Mouse (Mus musculus) 3T3-L1 (cell line): ENCODE data around the gene Gpkow.
"Not testable (repeated sequence)": the region's sequence is repeated elsewhere in the genome, so short reads cannot be mapped to it uniquely, and the experiment has no call there.

Source experiments
- DNase-seq: peaks from one replicate; pipeline ENCODE4 v3.0.0-alpha.2; 2015; ENCODE audit warnings: low read depth, low spot score

Gene Gpkow

DNA sequence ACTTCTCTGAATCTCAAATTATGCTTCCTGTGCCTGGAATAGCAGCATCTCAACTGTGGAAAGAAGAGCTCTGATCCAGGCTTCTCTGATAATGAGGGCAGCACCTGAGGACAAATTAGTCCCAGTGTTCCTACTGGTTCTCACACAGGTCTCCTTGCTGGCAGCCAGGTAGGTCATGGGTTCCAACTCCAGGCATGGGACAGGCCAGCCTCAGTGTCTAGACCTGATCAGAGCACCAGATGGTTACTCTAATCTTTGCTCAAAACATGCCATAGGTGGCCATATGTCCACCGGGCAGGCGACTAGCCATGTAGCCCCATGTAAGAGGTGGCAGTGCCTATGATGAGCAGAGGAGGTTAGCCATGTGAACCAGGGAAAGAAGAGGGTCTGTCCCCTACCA is 8.6 kb upstream of the Gpkow start:
- no peak for DNase-seq

DNA sequence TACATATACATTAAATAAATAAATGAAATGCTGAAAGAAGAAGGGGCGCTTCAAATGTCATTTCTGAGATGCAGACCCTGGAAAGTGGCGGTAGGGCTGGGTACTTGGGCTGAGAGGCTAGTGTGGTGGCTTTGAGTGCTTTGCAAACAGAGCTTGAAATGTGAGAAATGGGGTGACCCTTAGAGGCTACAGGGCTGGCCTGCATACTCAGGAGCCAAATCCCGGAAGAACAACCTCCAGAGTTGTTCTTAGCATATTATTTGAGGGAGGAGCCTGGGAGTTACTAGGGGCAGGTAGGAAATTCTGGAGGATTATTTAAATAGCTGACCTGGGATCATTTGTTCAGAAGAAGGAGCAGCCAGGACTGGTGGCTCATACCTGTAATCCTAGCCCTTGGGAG is 6.4 kb upstream of the Gpkow start:
- no peak for DNase-seq

DNA sequence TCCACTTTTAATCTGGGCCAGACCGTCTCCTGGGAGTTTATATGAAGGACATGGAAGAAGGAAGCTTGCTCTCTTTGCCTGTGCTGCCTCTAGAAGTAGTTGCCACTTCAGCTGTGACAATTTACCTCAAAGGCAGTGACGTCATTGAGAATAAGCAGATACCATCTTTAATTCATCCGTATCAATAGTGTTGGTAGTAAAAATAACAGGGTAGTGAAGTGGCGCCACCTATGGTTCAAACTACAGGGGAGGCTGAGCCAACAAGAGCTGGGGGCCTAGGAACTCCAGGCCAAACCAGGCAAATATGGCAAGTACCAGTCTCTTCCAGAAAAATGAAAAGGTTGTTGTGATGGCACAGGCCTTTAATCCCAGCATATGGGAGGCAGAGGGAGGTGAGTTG is 4.1 kb upstream of the Gpkow start:
- DNase-seq: peak; percentile 64

DNA sequence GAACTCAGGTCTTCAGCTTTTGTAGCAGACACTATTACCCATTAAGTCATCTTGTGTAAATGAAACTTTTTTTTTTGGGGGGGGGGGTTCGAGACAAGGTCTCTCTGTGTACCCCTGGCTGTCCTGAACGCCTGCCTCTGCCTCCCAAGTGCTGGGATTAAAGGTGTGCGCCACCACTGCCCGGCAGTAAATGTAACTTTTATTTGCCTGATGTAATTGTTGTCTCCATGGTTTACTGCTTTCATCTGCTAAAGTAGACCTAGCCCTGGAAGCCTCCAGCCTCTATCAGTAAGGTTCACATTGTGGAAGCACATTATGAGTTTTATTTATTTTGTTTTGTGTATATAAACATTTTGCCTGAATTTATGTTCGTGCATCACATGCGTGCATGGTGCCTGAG is 411 bp upstream of the Gpkow start:
- no peak for DNase-seq

DNA sequence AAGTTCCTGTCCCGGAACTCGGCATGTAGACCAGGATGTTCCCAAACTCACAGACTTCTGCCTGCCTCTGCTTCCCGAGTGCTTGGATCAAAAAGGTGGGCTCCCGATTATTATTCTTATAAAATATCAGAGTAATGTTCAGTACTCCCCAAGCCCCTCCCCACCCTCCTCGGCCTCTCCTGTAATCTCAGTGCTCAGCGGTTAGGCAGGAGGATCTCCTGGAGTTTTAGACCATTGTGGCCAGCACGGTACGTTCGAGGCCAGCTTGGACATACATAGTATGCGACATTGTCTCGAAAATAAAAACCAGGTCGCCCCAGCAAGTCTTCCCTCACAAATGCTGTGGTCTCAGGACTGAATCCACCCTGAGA is 16.8 kb downstream of the Gpkow start:
- not testable (repeated sequence) for DNase-seq

DNA sequence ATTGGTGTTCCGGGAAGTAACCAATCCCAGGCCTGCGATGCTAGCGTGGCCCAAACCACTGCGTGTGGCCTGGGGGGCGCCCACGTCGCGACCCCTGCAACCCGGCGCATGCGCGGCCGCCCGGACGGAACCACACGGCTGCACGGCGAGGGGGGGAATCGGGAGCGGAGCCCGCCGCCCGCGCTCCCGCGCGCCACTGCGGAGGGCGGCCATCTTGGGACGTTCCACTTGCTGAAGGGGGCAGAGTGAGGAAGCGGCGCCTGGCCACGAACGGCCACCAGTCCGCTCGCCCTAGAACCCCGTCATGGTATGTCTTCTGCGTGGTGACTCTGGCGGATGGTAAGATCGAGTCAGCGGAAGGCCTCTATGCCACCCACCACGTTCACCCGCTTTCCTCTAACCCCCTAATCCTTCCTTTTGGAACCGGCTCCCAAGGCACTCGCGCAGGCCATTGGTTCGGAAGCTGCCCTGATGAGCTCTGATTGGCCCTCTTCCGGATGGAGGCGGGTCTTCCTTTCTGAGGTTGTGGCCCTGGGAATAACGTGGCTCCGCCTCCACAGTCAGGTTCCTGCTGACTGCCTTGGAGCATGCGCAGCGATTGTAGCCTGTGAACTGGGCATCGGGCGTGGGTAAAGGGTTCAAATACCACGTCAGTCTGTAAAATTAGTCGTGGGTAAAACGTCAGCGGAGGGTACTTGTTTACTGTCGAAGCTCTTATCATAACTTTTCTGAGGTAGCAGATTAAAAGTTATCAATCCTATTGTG is 17.4 kb downstream of the Gpkow start, which contains the start of gene Wdr45:
Gene Wdr45 (plus strand): TSS at position 199 of the 765 bp plus-strand sequence.
- DNase-seq: peak; percentile 98

DNA sequence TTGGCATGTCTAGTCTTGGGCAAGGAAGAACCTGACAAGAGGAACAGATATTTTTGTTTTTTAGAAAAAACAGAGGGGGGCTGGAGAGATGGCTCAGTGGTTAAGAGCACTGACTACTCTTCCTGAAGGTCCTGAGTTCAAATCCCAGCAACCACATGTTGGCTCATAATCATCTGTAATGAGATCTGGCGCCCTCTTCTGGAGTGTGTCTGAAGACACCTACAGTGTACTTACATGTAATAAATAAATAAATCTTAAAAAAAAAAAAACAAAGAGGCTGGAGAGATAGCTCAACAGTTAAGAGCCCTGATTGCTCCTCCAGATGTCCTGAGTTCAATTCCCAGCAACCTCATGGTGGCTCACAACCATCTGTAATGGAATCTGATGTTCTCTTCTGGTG is 19.1 kb downstream of the Gpkow start:
- DNase-seq: peak; percentile 44

DNA sequence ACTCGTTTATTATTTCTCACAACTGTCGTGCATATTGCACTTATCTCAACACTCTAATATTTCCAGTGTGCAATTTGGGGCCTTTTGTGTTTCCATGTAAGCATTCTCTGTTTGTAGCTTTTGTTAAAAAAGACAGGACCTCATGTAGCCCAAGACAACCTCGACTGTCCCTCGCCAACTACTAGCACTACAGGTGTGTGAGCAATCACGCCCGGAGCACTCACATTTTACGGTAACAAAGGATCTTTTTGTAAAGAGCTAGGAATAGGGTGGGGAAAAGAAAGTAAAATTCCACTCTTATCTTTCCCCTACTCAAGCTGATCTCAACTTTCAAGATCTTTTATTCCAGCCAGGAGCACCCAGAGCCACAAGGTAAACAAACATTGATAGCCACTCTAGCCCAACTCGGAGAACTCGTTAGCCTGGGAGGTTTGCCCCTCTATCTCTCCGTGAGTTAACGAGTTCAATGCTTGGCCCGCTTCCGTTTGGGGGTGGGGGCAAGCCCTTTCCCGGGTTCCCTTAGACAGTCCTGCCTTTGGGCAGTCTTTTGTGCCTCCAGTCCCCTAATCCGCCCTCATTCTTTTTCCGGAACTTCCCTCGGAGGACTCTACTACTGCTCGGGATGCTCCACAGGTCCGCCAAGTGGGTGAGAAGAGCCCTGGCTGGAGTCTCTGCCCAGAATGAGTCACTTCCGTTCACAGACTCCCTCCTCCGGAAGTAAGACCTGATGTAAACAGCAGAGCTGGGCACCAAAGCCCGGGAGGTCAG is 24.8 kb downstream of the Gpkow start, which contains the start of gene Gm45208:
Gene Gm45208 (plus strand): TSS at position 732 of the 768 bp plus-strand sequence.
- DNase-seq: peak; percentile 89

DNA sequence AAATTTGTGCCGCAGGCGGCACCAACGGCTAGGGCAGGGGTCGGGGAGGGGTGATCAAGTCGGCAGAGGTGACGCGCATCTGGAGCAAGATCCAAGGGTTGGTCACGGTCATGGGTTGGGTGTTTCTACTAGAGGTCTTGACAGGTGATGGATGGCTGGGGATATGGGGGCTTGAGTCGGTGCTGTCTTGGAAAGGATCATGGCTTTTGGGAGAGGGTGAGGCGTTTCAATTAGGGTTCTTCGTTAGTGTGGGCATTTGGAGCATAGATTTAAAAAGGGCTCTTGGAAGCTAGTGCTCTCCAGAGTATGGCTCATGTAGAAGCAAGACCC is 25.3 kb downstream of the Gpkow start:
- DNase-seq: no peak

DNA sequence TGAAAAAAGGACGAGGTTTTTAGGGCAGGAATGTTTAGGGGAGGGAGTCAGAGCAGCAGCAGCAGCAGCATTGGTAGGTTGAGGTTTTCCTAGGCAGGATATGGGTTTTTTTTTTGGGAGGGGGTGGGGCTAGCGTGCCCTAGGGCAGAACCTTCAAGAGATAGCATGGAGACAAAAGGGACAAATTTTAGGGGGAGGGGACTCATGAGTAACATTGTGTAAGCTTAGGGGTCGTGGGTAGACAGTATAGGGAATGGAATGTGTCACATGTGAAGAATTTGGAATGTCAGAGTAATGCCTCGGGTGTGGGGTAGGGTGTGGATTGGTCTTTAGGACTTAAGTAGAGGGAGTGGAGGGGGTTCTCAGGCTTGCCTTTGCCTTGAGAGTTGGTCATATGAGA is 25.8 kb downstream of the Gpkow start:
- DNase-seq: peak; percentile 59

DNA sequence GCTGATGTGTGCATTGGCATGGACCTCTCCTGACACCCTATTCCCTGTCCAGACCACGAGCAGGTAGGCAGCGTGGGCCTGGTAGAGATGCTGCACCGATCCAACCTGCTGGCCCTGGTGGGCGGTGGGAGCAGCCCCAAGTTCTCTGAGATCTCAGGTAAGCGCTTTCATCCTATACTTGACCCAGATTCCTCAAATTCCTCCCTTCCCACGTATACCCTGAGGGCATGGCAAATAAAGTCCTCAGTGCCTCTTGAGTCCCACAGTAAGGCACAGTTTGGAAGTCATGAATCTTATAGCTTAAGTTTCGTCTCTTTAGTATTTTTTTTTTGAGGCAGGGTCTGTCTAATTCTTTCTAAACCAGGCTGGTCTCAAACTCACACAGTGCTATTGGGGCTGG is 27.2 kb downstream of the Gpkow start:
- DNase-seq: no peak

DNA sequence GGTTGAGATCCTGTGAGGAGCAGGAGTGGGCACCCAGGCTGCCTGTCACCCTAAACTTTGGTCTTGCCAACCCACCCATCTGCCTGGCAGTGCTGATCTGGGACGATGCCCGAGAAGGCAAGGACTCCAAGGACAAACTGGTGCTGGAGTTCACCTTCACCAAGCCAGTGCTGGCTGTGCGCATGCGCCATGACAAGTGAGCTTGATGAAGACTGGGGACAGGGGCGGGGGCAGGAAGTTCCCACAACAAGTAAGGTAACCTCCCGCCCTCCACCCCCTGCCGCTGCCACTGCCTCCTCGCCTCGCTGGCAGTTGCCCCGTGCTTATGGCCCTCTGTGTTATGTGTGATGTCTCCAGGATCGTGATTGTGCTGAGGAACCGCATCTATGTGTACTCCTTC is 28.9 kb downstream of the Gpkow start:
- DNase-seq: no peak

DNA sequence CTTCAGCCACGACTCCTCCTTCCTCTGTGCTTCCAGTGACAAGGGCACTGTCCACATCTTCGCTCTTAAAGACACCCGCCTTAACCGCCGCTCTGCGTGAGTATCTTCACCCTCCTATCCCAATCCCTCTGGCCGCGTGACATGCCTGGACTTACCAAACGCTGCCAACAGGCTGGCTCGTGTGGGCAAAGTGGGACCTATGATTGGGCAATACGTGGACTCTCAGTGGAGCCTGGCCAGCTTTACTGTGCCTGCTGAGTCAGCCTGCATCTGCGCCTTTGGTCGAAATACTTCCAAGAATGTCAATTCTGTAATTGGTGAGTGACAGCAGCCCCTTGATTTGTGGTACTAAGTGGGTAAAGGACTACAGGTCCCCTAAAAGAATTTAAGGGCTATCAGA is 30.2 kb downstream of the Gpkow start:
- peak; percentile 44 for DNase-seq

DNA sequence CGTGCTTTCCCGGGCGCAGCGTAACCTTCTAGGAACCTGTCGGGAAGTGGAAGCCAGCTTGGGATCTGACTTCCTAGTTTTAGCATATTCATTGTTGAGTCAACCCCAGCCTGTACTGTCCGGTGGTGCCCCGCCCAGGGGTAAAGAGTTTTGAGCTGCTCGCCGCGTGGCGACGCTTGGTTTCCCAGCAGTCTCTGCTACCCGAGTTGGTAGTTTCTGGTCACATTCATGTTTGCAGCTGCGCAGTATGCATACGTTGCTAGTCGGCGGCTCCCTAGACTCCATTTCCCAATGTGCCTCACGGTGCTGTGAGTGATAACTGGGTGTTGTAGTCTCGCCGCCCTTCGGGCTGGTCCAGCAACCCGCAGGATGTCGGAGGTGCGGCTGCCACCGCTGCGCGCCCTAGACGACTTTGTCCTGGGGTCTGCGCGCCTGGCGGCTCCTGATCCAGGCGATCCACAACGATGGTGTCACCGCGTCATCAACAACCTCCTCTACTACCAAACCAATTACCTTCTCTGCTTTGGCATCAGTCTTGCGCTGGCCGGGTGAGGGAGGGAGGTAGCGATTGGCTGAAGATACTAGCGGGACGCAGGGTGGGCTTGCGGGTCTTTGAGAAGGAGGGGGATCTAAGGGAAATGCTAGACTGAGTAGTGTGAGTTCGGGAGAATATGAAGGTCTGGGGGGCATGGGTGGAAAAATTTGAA is 31.4 kb downstream of the Gpkow start, which contains the start of gene Praf2:
Gene Praf2 (plus strand): TSS at position 225 of the 707 bp plus-strand sequence.
- DNase-seq: peak; percentile 96

DNA sequence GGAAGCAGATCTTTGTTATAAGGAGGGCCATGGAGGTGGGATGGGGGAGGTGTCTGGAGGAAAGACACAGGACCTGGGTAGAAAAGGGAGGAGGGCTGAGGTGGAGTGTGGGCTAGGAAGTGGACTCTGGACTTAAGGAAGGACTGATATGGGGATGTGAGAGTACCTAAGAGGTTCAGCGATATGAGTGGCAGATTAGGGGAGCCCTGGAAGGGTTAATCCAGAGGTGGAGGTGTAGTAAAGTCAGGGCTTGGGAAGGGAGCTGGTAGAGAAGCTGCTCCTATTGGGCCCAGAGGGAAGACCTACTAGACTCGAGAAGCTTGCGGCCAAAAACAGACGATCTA is 32.0 kb downstream of the Gpkow start:
- DNase-seq: no peak

DNA sequence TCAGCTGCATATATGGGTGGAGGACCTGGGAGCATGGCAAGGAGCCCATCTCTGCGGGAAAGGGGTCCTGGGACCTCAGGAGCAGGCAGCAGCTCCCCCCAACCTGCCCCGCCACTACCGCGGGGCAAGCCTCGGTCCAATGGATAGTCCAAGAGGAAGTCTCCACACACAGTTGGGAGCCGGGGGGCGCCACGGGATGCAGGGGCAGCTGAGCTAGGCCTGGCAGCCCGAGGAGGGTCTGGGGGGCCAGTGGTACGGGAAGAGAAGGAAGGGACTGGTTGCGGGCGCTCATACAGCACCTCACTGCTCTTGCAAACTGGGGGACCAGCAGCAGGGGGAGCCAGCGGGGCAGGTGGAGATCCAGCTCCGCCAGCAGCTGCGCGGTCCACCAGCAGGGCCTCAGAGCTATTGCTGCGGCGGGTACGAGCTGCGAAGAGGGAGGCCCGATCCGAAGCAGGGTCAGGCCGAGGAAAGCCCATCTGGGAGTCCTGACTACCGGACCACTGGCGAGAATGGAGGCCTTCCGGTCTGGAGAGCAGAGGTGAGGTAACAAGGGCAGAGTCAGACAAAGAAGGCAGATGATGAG is 36.7 kb downstream of the Gpkow start:
- no peak for DNase-seq

DNA sequence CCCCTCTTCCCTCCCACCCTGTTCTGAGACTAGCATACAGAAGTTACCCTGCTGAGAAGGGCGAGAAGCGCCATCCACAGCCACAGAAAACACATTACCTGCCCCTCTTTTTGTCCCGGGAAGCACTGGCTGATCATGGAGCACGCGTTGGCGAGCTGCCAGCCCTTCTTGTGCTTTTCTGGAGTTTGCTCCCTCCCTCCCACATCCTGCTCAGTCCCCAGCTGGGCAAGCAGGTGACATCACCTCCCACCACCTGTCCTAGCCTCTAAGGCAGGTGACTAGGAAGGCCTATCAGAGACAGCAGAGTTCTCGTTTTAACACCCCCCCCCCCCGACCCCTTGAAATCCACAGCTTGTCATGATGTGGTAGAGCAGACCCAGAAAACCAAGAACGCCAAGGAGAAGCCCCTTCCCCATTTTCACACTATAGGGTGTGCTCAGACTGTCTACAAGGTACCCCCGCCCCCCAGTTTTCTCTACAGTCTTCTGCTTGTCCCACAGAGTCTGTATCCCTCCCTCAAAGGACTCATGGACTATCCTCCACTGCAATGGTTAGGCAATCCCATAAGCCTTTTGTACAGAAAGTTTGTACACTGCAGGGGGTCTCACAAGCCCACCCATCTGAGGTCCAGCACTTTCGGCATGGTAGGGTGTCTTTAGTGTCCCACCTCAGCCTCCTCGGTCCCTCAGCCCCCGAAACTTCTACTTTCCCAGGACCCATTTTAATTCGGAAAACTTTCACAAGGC is 42.6 kb downstream of the Gpkow start:
- no peak for DNase-seq

DNA sequence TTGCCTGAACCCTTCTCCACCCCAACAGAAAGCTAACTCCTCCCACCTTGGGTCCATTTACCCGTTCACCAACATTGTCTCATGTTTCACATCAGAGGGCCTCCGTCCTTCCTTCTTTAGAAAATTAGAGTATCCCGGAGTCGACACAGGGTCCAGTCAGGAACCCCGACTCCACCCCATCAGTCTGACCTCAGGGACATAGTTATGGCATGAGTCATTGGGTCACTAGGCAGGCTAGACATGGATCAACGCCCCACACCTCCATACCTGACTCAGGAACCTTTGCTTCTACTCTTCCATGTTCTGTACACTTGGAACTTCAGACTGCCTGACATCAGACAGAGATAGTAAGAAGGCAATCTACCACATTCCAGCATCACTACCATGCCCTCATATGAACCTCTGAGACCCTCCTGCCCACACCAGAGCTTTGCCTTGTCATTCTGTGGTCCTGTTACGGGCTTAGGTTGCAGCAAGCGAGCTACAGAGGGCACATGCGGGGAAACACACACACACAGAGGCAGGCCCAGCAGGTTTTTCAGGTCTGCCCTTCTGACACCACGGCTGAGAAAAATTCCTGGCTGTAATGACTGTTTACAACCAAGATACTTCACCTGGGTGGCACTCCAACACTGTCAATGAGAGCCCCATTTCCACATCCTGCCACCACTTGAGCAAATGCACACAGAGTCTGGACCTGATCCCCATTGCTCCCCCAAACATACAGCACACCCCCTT is 43.3 kb downstream of the Gpkow start:
- DNase-seq: peak; percentile 65

DNA sequence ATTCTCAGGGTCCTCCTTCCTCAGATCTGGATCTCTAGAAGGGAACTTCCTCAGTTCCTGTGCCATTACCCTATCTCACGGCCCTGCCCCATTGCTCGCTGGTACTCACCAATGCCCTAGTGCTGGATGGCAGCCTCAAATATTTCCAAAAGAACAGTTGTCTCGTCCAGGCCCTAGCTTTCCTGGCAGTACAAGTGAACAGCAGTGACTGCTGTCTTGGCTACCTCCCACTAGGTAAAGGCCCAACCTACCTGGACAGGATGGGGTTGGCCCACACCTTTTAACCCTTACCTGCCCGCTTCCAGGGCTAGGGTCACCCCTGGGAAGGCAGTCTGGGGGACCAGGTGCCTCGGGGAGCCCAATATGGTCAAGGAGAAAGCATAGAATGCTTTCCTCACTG is 44.2 kb downstream of the Gpkow start:
- no peak for DNase-seq

DNA sequence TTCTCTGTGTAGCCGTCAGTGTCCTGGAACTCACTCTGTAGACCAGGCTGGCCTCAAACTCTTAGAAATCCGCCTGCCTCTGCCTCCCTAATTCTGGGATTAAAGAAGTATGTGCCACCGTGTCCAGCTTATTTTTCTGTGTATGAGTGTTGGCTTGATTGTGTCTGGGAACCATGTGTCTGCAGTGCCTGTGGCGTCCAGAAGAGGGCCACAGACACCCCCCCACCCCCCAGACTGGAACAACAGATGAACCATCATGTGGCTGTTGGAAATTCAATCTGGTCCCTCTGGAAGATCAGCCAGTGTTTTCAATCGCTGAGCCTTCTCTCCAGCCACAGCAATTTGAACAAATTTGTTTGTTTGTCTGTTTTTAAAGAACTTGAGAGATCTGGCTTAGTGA is 46.5 kb downstream of the Gpkow start:
- DNase-seq: peak; percentile 44

DNA sequence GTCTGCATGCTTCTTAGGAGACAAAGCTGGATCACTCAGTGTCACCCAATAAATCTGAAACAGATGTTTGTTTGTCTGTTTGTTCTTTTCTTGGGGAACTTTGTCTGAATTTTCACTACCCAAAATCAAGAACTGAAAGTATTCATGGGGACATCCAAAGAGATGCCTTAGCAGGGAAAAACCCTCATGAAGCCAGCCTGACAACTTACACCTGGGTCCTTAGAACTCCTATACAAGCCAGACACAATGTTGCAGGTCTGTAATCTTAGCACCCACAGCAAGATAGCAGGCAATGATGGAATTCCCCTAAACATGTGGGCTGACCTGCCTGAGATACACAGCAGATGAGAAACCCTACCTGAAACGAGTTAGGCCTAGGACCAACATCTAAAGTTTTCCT is 48.0 kb downstream of the Gpkow start:
- DNase-seq: no peak
